Mouse (Mus musculus) pancreas, adult 10 weeks (tissue): ENCODE data around the gene Rsph14. TPM values are rescaled to one million over a fixed set of nuclear protein-coding genes. Genes with fewer than 3 reads are reported as not detected.

Experiments
- polyA plus RNA-seq: library from polyadenylated mRNA; stranded (reverse); fragments of 350-450 nt; fragmentation: Illumina TruSeq; extraction: RNeasy Lipid Tissue Mini Kit (QIAGEN cat#74804); gene quantifications from one replicate; pipeline ENCODE4 v1.2.3, GENCODE M21; 2015; ENCODE audit warnings: low read depth, low replicate concordance; ENCODE audit not compliant: insufficient read depth

Gene Rsph14
- polyA plus RNA-seq = not detected

DNA sequence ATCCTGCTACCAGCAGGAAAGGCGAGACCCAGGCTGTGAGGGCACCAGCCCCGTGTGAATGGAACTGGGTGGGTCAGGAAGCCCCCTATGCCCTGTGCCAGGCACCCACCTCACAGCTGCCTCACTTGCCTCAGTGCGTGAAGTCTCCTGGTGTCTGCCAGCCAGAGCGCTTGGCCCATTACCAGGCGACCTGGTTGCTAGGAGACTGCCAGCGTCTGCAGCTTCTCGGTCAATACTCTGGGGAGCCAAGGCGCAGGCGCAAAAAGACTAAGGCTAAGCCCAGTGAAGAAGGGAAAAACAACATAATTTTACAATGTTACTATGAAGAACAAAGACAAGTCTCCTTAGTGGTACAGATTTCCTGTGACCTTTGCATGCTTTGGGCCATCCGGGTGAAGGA, at the start of gene Rsph14:
Gene Rsph14 (minus strand): TSS at position 192 of the 400 bp plus-strand sequence.

DNA sequence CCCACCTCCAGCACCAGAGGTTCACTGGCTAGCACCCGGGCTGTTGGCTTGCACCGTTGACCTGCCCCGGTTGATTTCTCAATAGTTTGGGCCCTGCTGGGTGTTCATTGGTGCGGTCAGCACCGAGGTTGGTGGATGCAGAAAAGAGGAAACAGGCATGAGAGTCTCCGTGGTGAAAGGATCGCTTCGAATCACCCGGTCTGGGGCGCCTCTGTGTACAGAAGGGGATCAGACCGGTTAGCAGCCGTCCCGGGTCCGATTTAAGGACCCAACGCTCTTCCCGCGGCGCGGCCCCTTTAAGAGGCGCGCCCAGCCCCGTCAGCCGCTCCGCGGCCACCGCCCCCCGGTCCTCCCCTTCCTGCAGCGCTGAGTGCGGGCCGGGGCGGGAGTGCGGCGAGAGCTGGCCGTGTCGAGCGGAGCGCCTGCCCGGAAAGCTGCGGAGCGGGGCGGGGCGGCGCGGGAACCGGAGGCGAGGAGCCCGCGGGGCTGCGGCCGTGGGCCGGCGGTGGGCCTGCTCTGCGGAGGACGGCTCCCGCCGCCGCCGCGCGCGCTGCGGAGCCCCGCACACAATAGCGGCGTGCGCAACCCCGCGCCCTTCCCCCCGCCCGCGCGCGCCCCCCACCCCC, 27.9 kb upstream of the Rsph14 start, which contains the start of gene Bcr:
Gene Bcr (plus strand): TSS at position 376 of the 626 bp plus-strand sequence.

DNA sequence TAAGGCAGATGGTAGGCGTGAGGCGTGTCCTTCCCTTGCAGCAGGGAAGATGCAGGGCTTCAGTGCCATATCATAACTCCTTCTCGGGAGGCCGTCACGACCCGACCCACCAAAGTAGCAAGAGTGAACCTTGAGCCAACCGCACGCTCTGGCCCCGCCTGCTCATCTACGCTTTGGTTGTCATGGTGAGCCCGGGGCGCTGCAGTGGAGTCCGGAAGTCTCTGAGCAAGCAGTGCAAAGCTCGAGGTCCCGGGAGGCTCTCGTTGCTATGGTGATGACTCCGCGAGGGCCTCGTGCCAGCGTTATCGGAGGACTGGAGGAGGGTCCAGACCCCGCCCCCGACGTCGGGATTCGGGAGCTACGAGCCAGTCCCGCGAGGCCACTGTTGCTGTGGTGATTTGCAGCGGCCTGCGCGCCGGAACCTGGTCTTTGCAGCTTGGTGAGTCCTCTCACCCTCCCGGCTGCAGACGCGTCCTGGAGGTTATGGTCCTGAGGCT, 4.5 kb upstream of the Rsph14 start, which contains the start of gene Rab36:
Gene Rab36 (plus strand): TSS at position 176 of the 497 bp plus-strand sequence.

DNA sequence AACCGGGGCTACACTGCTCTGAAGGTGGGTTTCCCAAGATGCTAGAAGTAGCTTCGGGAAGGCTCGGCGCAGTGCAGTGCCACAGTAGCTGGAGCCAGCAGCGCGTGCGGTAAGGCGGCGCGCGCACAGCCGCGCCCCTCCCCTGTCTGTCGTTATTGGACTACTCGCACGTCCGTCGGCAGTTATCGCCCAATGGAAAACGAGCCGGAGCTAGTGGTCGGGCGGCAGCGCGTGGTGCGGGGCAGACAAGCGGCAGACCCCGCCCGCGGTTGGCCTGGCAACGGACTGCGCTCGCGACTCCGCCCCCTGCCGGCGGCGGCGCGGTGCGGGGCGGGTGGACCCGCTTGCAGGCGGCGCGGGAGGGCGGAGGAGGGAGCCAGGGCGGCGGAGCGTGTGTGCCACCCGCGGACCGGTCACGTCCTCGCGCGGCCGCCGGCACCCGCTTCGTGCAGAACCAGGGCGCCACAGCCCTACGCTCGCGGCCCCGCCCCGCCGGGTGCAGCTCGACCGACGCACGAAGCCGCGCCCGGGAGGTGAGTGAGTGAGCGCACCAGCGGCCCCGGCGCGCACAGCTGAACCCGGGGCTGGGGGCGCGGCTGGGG, 65.4 kb downstream of the Rsph14 start, which contains the start of gene Gnaz:
Gene Gnaz (plus strand): TSS at position 328 of the 602 bp plus-strand sequence.

Other genes with a start within 250 kb of the Rsph14 start
- 1.5 TPM for gene Gnaz, start 65.4 kb downstream of the Rsph14 start, polyA plus RNA-seq
- gene Rab36, start 4.5 kb upstream of the Rsph14 start, polyA plus RNA-seq = 3.8 TPM
- gene Bcr, start 28.0 kb upstream of the Rsph14 start, polyA plus RNA-seq = 9.5 TPM
- 8.2 TPM for gene Specc1l, start 179.5 kb upstream of the Rsph14 start, polyA plus RNA-seq